Mouse (Mus musculus): Measurements from ENCODE around the gene Cfdp1. TPM values are rescaled to one million over a fixed set of nuclear protein-coding genes. Genes with fewer than 3 reads are reported as not detected.
"Not testable (repeated sequence)": the region's sequence is repeated elsewhere in the genome, so short reads cannot be mapped to it uniquely, and the experiment has no call there.

The Cfdp1 gene
- polyA plus RNA-seq, 1 experiment from 2014 or later: 123 TPM

- peaks cover 3% of the 10 kb centered on the region; the same call in 1 of the 2 replicates for H3K36me3 ChIP-seq (ENCODE audit: control insufficient read depth, insufficient read depth)
- H3K4me1 ChIP-seq (ENCODE audit: control insufficient read depth, insufficient read depth, low read length): no peaks in the 10 kb centered on the region
- WGBS: 55% methylated on average over 2 of the region's 2 CpGs
- no peak overlapping the region for H3K4me3 ChIP-seq (ENCODE audit: low read length)
- H3K27me3 ChIP-seq (ENCODE audit: control insufficient read depth, insufficient read depth, low read length): no peaks in the 10 kb centered on the region
- no peak overlapping the region for H3K4me2 ChIP-seq (ENCODE audit: low read depth, low read length)
- ATAC-seq (replicated peaks; ENCODE audit: extremely low read depth, insufficient read depth, low FRiP score): no peak
- H3K27ac ChIP-seq (ENCODE audit: low read length): no peak overlapping the region
- H3K9me3 ChIP-seq (replicated peaks; ENCODE audit: control insufficient read depth, low read length): no peaks in the 10 kb centered on the region
- no peak overlapping the region for H3K9ac ChIP-seq (ENCODE audit: low read length)
These were observed 14.6 kb upstream of the Cfdp1 start for GRCm38 (mm10) chr8:111868664-111869063.

- Histone ChIP-seq H3K4me2 (ENCODE audit: low read depth, low read length) (no peak overlapping the region), H3K27me3 (ENCODE audit: control insufficient read depth, insufficient read depth, low read length) (no peaks in the 10 kb centered on the region), H3K4me3 (ENCODE audit: low read length) (no peak overlapping the region), H3K9ac (ENCODE audit: low read length) (no peak overlapping the region), H3K4me1 (ENCODE audit: control insufficient read depth, insufficient read depth, low read length) (no peaks in the 10 kb centered on the region), H3K36me3 (ENCODE audit: control insufficient read depth, insufficient read depth) (peaks cover 3% of the 10 kb centered on the region; the same call in 1 of the 2 replicates), H3K27ac (ENCODE audit: low read length) (no peak overlapping the region), H3K9me3 (replicated peaks; ENCODE audit: control insufficient read depth, low read length) (no peaks in the 10 kb centered on the region)
- WGBS: 70% methylated on average over 6 of the region's 6 CpGs
- no peak for ATAC-seq (replicated peaks; ENCODE audit: extremely low read depth, insufficient read depth, low FRiP score)
These were observed 11.8 kb upstream of the Cfdp1 start for GRCm38 (mm10) chr8:111865857-111866256.

- 86% methylated on average over 8 of the region's 8 CpGs for WGBS
- Histone ChIP-seq H3K27ac (ENCODE audit: low read length) (no peak overlapping the region), H3K9me3 (replicated peaks; ENCODE audit: control insufficient read depth, low read length) (no peaks in the 10 kb centered on the region), H3K4me3 (ENCODE audit: low read length) (no peak overlapping the region), H3K4me2 (ENCODE audit: low read depth, low read length) (no peak overlapping the region), H3K36me3 (ENCODE audit: control insufficient read depth, insufficient read depth) (peaks cover 3% of the 10 kb centered on the region; the same call in 1 of the 2 replicates), H3K27me3 (ENCODE audit: control insufficient read depth, insufficient read depth, low read length) (no peaks in the 10 kb centered on the region), H3K9ac (ENCODE audit: low read length) (no peak overlapping the region), H3K4me1 (ENCODE audit: control insufficient read depth, insufficient read depth, low read length) (no peaks in the 10 kb centered on the region)
- ATAC-seq (replicated peaks; ENCODE audit: extremely low read depth, insufficient read depth, low FRiP score): no peak
These were observed 11.2 kb upstream of the Cfdp1 start for GRCm38 (mm10) chr8:111865130-111865852.

GRCm38 (mm10) chr8:111864648-111865047 lies 10.6 kb upstream of the Cfdp1 start:
- 83% methylated on average over 8 of the region's 8 CpGs for WGBS
- H3K4me3 ChIP-seq (ENCODE audit: low read length): no peak overlapping the region
- no peaks in the 10 kb centered on the region for H3K27me3 ChIP-seq (ENCODE audit: control insufficient read depth, insufficient read depth, low read length)
- no peak for ATAC-seq (replicated peaks; ENCODE audit: extremely low read depth, insufficient read depth, low FRiP score)
- H3K27ac ChIP-seq (ENCODE audit: low read length): no peak overlapping the region
- no peak overlapping the region for H3K9ac ChIP-seq (ENCODE audit: low read length)
- peaks cover 3% of the 10 kb centered on the region; the same call in 1 of the 2 replicates for H3K36me3 ChIP-seq (ENCODE audit: control insufficient read depth, insufficient read depth)
- no peak overlapping the region for H3K4me2 ChIP-seq (ENCODE audit: low read depth, low read length)
- H3K4me1 ChIP-seq (ENCODE audit: control insufficient read depth, insufficient read depth, low read length): no peaks in the 10 kb centered on the region
- H3K9me3 ChIP-seq (replicated peaks; ENCODE audit: control insufficient read depth, low read length): no peaks in the 10 kb centered on the region

GRCm38 (mm10) chr8:111863280-111863679 lies 9.2 kb upstream of the Cfdp1 start:
- no peak overlapping the region for H3K4me3 ChIP-seq (ENCODE audit: low read length)
- no peak overlapping the region for H3K4me2 ChIP-seq (ENCODE audit: low read depth, low read length)
- H3K36me3 ChIP-seq (ENCODE audit: control insufficient read depth, insufficient read depth): peaks cover 3% of the 10 kb centered on the region; the same call in 1 of the 2 replicates
- H3K27ac ChIP-seq (ENCODE audit: low read length): no peak overlapping the region
- H3K4me1 ChIP-seq (ENCODE audit: control insufficient read depth, insufficient read depth, low read length): no peaks in the 10 kb centered on the region
- H3K9me3 ChIP-seq (replicated peaks; ENCODE audit: control insufficient read depth, low read length): no peaks in the 10 kb centered on the region
- no peak for ATAC-seq (replicated peaks; ENCODE audit: extremely low read depth, insufficient read depth, low FRiP score)
- 61% methylated on average over 4 of the region's 4 CpGs for WGBS
- H3K9ac ChIP-seq (ENCODE audit: low read length): no peak overlapping the region
- no peaks in the 10 kb centered on the region for H3K27me3 ChIP-seq (ENCODE audit: control insufficient read depth, insufficient read depth, low read length)

- H3K4me2 ChIP-seq (ENCODE audit: low read depth, low read length): no peak overlapping the region
- no peaks in the 10 kb centered on the region for H3K36me3 ChIP-seq (ENCODE audit: control insufficient read depth, insufficient read depth)
- H3K4me1 ChIP-seq (ENCODE audit: control insufficient read depth, insufficient read depth, low read length): peaks cover 10% of the 10 kb centered on the region
- H3K9me3 ChIP-seq (replicated peaks; ENCODE audit: control insufficient read depth, low read length): no peaks in the 10 kb centered on the region
- ATAC-seq (replicated peaks; ENCODE audit: extremely low read depth, insufficient read depth, low FRiP score): no peak
- 80% methylated on average over 12 of the region's 12 CpGs for WGBS
- H3K27me3 ChIP-seq (ENCODE audit: control insufficient read depth, insufficient read depth, low read length): no peaks in the 10 kb centered on the region
- no peak overlapping the region for H3K4me3 ChIP-seq (ENCODE audit: low read length)
- no peak overlapping the region for H3K9ac ChIP-seq (ENCODE audit: low read length)
- no peak overlapping the region for H3K27ac ChIP-seq (ENCODE audit: low read length)
These were observed 1.9 kb upstream of the Cfdp1 start for GRCm38 (mm10) chr8:111855977-111856376.

- Histone ChIP-seq H3K4me2 (ENCODE audit: low read depth, low read length) (peak overlapping the region; percentile 81), H3K4me3 (ENCODE audit: low read length) (peak overlapping the region; percentile 80), H3K9ac (ENCODE audit: low read length) (peak overlapping the region; percentile 84), H3K4me1 (ENCODE audit: control insufficient read depth, insufficient read depth, low read length) (peaks cover 10% of the 10 kb centered on the region)
- not testable (repeated sequence) for H3K9me3 ChIP-seq (replicated peaks; ENCODE audit: control insufficient read depth, low read length); H3K27ac ChIP-seq (ENCODE audit: low read length); ATAC-seq (replicated peaks; ENCODE audit: extremely low read depth, insufficient read depth, low FRiP score); H3K27me3 ChIP-seq (ENCODE audit: control insufficient read depth, insufficient read depth, low read length); H3K36me3 ChIP-seq (ENCODE audit: control insufficient read depth, insufficient read depth)
- 46% methylated on average over 12 of the region's 12 CpGs for WGBS
These were observed 872 bp downstream of the Cfdp1 start for GRCm38 (mm10) chr8:111853219-111853618.

- no peaks in the 10 kb centered on the region for H3K4me1 ChIP-seq (ENCODE audit: control insufficient read depth, insufficient read depth, low read length)
- no peaks in the 10 kb centered on the region for H3K27me3 ChIP-seq (ENCODE audit: control insufficient read depth, insufficient read depth, low read length)
- H3K36me3 ChIP-seq (ENCODE audit: control insufficient read depth, insufficient read depth): peaks cover 12% of the 10 kb centered on the region; the same call in 1 of the 2 replicates
- 91% methylated on average over 6 of the region's 6 CpGs for WGBS
- H3K4me2 ChIP-seq (ENCODE audit: low read depth, low read length): no peak overlapping the region
- no peak overlapping the region for H3K27ac ChIP-seq (ENCODE audit: low read length)
- ATAC-seq (replicated peaks; ENCODE audit: extremely low read depth, insufficient read depth, low FRiP score): no peak
- H3K9ac ChIP-seq (ENCODE audit: low read length): no peak overlapping the region
- no peak overlapping the region for H3K4me3 ChIP-seq (ENCODE audit: low read length)
- no peaks in the 10 kb centered on the region for H3K9me3 ChIP-seq (replicated peaks; ENCODE audit: control insufficient read depth, low read length)
These were observed 7.3 kb downstream of the Cfdp1 start for GRCm38 (mm10) chr8:111846746-111847145.

- H3K4me3 ChIP-seq (ENCODE audit: low read length): no peak overlapping the region
- H3K4me1 ChIP-seq (ENCODE audit: control insufficient read depth, insufficient read depth, low read length): peaks cover 11% of the 10 kb centered on the region
- H3K9ac ChIP-seq (ENCODE audit: low read length): no peak overlapping the region
- 50% methylated on average over 1 of the region's 1 CpGs for WGBS
- peaks cover 24% of the 10 kb centered on the region for H3K36me3 ChIP-seq (ENCODE audit: control insufficient read depth, insufficient read depth)
- H3K27ac ChIP-seq (ENCODE audit: low read length): no peak overlapping the region
- no peaks in the 10 kb centered on the region for H3K27me3 ChIP-seq (ENCODE audit: control insufficient read depth, insufficient read depth, low read length)
- no peak for ATAC-seq (replicated peaks; ENCODE audit: extremely low read depth, insufficient read depth, low FRiP score)
- no peak overlapping the region for H3K4me2 ChIP-seq (ENCODE audit: low read depth, low read length)
- H3K9me3 ChIP-seq (replicated peaks; ENCODE audit: control insufficient read depth, low read length): no peaks in the 10 kb centered on the region
These were observed 18.6 kb downstream of the Cfdp1 start for GRCm38 (mm10) chr8:111835540-111835939.
